Mouse (Mus musculus): ENCODE measurements around the gene Arhgef25.

DNA sequence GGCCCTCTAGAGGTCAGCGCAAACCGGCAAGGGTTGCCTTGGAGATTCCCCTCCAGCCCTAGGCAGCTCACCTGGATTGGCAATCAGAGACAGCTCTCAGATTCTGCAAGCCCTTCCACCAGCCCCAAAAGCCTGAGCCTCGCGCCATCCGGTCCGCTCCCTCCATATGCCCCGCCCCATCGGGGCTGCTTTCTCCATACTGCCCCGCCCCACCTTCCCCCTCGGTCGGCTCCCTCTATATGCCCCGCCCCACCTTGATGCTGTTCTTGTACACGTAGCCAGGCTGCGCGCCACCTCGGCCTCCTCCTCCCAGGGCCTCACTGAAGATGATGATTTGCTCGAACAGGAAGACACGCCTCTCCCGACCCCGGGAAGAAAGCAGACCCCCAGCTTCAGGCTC, 6.1 kb downstream of the Arhgef25 start:
- TF ChIP-seq CTCF (conservative IDR thresholded peaks at IDR 0.05; ENCODE audit: insufficient read depth, insufficient read length, low read depth, low read length) (no peak), POLR2A (IDR thresholded peaks at IDR 0.05; ENCODE audit: low read depth, low read length) (no peak)

Data from kidney, adult 2 months (tissue).